Mouse (Mus musculus): Measurements from ENCODE around the gene Wfdc15b.

GRCm38 (mm10) chr2:164167752-164168570, 53.5 kb downstream of the Wfdc15b start:
- TF ChIP-seq POLR2A (IDR thresholded peaks at IDR 0.05; ENCODE audit: low read depth, low read length) (no peak), CTCF (conservative IDR thresholded peaks at IDR 0.05; ENCODE audit: insufficient read depth, insufficient read length, low read depth, low read length) (no peak)

All from kidney, adult 2 months (tissue).